14 mouse cellular contexts compared by ENCODE assay signal in genomic region chr7:28578543-28579053, GRCm38 (mm10). TPM values are rescaled to one million over a fixed set of nuclear protein-coding genes. Genes with fewer than 3 reads are reported as not detected.
DNase-seq lines count a peak whose midpoint lies in the region; ATAC-seq and TF ChIP-seq lines count a peak whose summit lies in the region.
"Had no signal": no experiment of that assay in that cellular context is flagged by ENCODE, and none has a peak within 500 bp of the region (broad histone marks: within the 10 kb centered on the region; RNA-seq: fewer than 3 reads in every experiment).

No protein-coding gene starts in this region.

- TF ChIP-seq CTCF in hindbrain, postnatal 0 days (IDR thresholded peaks at IDR 0.05; ENCODE audit: low read depth), result no peak
- TF ChIP-seq CTCF in lung, postnatal 0 days (IDR thresholded peaks at IDR 0.05), result no peak

- H3K4me2 ChIP-seq in hindbrain, postnatal 0 days (ENCODE audit: low read depth, low read length), result no peak overlapping the region
- no peak overlapping the region for H3K4me2 ChIP-seq in lung, postnatal 0 days (replicated peaks; ENCODE audit: low read depth, low read length)
- no peak overlapping the region for H3K4me2 ChIP-seq in intestine, embryonic 14.5 days (ENCODE audit: low read length)
- H3K4me2 ChIP-seq: neural tube, embryonic 12.5 days had no signal

- peaks cover 33% of the 10 kb centered on the region for H3K36me3 ChIP-seq in hindbrain, embryonic 10.5 days
- no peaks in the 10 kb centered on the region for H3K36me3 ChIP-seq in hindbrain, postnatal 0 days (ENCODE audit: insufficient read depth, low read length)
- 0 out of 2 replicates have a peak, but pooled peaks cover 5% of the 10 kb centered on the region for H3K36me3 ChIP-seq in lung, postnatal 0 days (ENCODE audit: insufficient read depth, low read length)
- no peaks in the 10 kb centered on the region for H3K36me3 ChIP-seq in intestine, embryonic 14.5 days (ENCODE audit: control insufficient read depth, insufficient read depth, low read length)
- H3K36me3 ChIP-seq: neural tube, embryonic 12.5 days had no signal

- no peak for TF ChIP-seq EP300 in lung, postnatal 0 days (IDR thresholded peaks at IDR 0.05)

- no peak overlapping the region for H3K4me3 ChIP-seq in hindbrain, embryonic 10.5 days
- H3K4me3 ChIP-seq in hindbrain, postnatal 0 days (ENCODE audit: low read length), result no peak overlapping the region
- no peak overlapping the region for H3K4me3 ChIP-seq in lung, postnatal 0 days (ENCODE audit: low read depth, low read length)
- H3K4me3 ChIP-seq in intestine, embryonic 14.5 days (ENCODE audit: low read depth, low read length), result no peak overlapping the region
- H3K4me3 ChIP-seq: neural tube, embryonic 12.5 days had no signal

- WGBS in hindbrain, embryonic 10.5 days, result 78% methylated on average over 5 of the region's 5 CpGs
- 78% methylated on average over 5 of the region's 5 CpGs for WGBS in hindbrain, postnatal 0 days
- WGBS in lung, postnatal 0 days, result 65% methylated on average over 5 of the region's 5 CpGs
- 69% methylated on average over 5 of the region's 5 CpGs for whole genome bisulfite sequencing in intestine, embryonic 14.5 days

- H3K9ac ChIP-seq in hindbrain, postnatal 0 days (replicated peaks; ENCODE audit: low read length), result no peak overlapping the region
- no peak overlapping the region for H3K9ac ChIP-seq in lung, postnatal 0 days (replicated peaks; ENCODE audit: low read depth)
- H3K9ac ChIP-seq in intestine, embryonic 14.5 days (ENCODE audit: low read length), result no peak overlapping the region
- H3K9ac ChIP-seq: neural tube, embryonic 12.5 days had no signal

- H3K27me3 ChIP-seq in hindbrain, embryonic 10.5 days (ENCODE audit: insufficient read depth, poor library complexity, severe bottlenecking), result no peaks in the 10 kb centered on the region
- H3K27me3 ChIP-seq in hindbrain, postnatal 0 days (ENCODE audit: insufficient read depth, low read length), result no peaks in the 10 kb centered on the region
- H3K27me3 ChIP-seq in lung, postnatal 0 days (replicated peaks; ENCODE audit: insufficient read depth, low read length), result no peaks in the 10 kb centered on the region
- H3K27me3 ChIP-seq in intestine, embryonic 14.5 days (replicated peaks; ENCODE audit: control insufficient read depth, insufficient read depth, low read length), result no peaks in the 10 kb centered on the region
- H3K27me3 ChIP-seq: neural tube, embryonic 12.5 days had no signal

- no peak for DNase-seq in hindbrain, embryonic 10.5 days (ENCODE audit: low spot score)
- DNase-seq in hindbrain, postnatal 0 days (ENCODE audit: low spot score), result no peak
- no peak for DNase-seq in lung, postnatal 0 days (ENCODE audit: low spot score)
- no peak for DNase-seq in lung, adult 18-20 months
- DNase-seq in intestine, embryonic 14.5 days (ENCODE audit: low spot score), result no peak
- DNase-seq in left cerebral cortex, adult 11 months (ENCODE audit: low spot score), result no peak
- DNase-seq in urinary bladder, postnatal 25 days (ENCODE audit: low spot score), result no peak
- DNase-seq: heart, adult 18-20 months; midbrain, embryonic 14.5 days; thymus, postnatal 4 days had no signal

- no peaks in the 10 kb centered on the region for H3K9me3 ChIP-seq in hindbrain, embryonic 10.5 days
- H3K9me3 ChIP-seq in hindbrain, postnatal 0 days (ENCODE audit: low read length), result no peaks in the 10 kb centered on the region
- no peaks in the 10 kb centered on the region for H3K9me3 ChIP-seq in lung, postnatal 0 days (ENCODE audit: low read length)
- H3K9me3 ChIP-seq in intestine, embryonic 14.5 days (ENCODE audit: control insufficient read depth, low read length), result no peaks in the 10 kb centered on the region
- H3K9me3 ChIP-seq: neural tube, embryonic 12.5 days had no signal

- H3K4me1 ChIP-seq in hindbrain, embryonic 10.5 days (replicated peaks), result peaks cover 64% of the 10 kb centered on the region
- H3K4me1 ChIP-seq in hindbrain, postnatal 0 days (ENCODE audit: insufficient read depth, low read length), result peaks cover 18% of the 10 kb centered on the region; the same call in 1 of the 2 replicates
- H3K4me1 ChIP-seq in lung, postnatal 0 days (ENCODE audit: insufficient read depth, low read depth, low read length), result peaks cover 42% of the 10 kb centered on the region; the same call in 1 of the 2 replicates
- H3K4me1 ChIP-seq in intestine, embryonic 14.5 days (replicated peaks; ENCODE audit: control insufficient read depth, insufficient read depth, low read length), result peaks cover 30% of the 10 kb centered on the region

- ATAC-seq in hindbrain, postnatal 0 days, result no peak
- ATAC-seq in lung, postnatal 0 days, result no peak
- ATAC-seq in intestine, embryonic 14.5 days (replicated peaks; ENCODE audit: low FRiP score, low TSS enrichment, low read depth), result no peak

- H3K27ac ChIP-seq in hindbrain, embryonic 10.5 days, result peak overlapping the region; percentile 78; the same call in 1 of the 2 replicates
- no peak overlapping the region for H3K27ac ChIP-seq in hindbrain, postnatal 0 days
- H3K27ac ChIP-seq in lung, postnatal 0 days (ENCODE audit: low read length), result peak overlapping the region; percentile 93
- peak overlapping the region; percentile 68 for H3K27ac ChIP-seq in intestine, embryonic 14.5 days (ENCODE audit: low read depth)
- H3K27ac ChIP-seq: neural tube, embryonic 12.5 days had no signal

RNA-seq across cellular contexts. Expression of gene Samd4b, which starts 19.3 kb away (rescaled TPM):
- polyA plus RNA-seq in hindbrain, embryonic 10.5 days (2016; fragmentation: Nextera tagmentation; extraction: Ambion mirVana), result 34.0 and 44.0 TPM in 2 replicates
- 58.8 and 60.5 TPM in 2 replicates for total RNA-seq in hindbrain, postnatal 0 days (2014; rRNA removed)
- polyA plus RNA-seq in hindbrain, postnatal 0 days (2015; fragmentation: Nextera tagmentation; extraction: Ambion mirVana), result 17.7 and 19.7 TPM in 2 replicates
- 12.9 and 13.4 TPM in 2 replicates for polyA plus RNA-seq in lung, postnatal 0 days (2015; fragmentation: Nextera tagmentation; extraction: Ambion mirVana)
- polyA plus RNA-seq in intestine, embryonic 14.5 days (2014; fragmentation: Nextera tagmentation; extraction: Ambion mirVana), result 26.7 and 27.7 TPM in 2 replicates

RNA-seq across cellular contexts. Expression of gene Pak4, which starts 19.4 kb away (rescaled TPM):
- 51.8 and 66.0 TPM in 2 replicates for polyA plus RNA-seq in hindbrain, embryonic 10.5 days (2016; fragmentation: Nextera tagmentation; extraction: Ambion mirVana)
- total RNA-seq in hindbrain, postnatal 0 days (2014; rRNA removed), result 14.8 and 20.3 TPM in 2 replicates
- 13.2 and 14.0 TPM in 2 replicates for polyA plus RNA-seq in hindbrain, postnatal 0 days (2015; fragmentation: Nextera tagmentation; extraction: Ambion mirVana)
- 36.3 and 38.2 TPM in 2 replicates for polyA plus RNA-seq in lung, postnatal 0 days (2015; fragmentation: Nextera tagmentation; extraction: Ambion mirVana)
- 50.2 and 50.8 TPM in 2 replicates for polyA plus RNA-seq in intestine, embryonic 14.5 days (2014; fragmentation: Nextera tagmentation; extraction: Ambion mirVana)

RNA-seq across cellular contexts. Expression of gene Nccrp1, which starts 31.5 kb away (rescaled TPM):
- polyA plus RNA-seq in hindbrain, embryonic 10.5 days (2016; fragmentation: Nextera tagmentation; extraction: Ambion mirVana), result 0.10 TPM in 1 of 2 replicates, not detected in the other
- total RNA-seq in hindbrain, postnatal 0 days (2014; rRNA removed), result not detected in 2 replicates
- 0.34 TPM in 2 replicates for polyA plus RNA-seq in hindbrain, postnatal 0 days (2015; fragmentation: Nextera tagmentation; extraction: Ambion mirVana)
- not detected in 2 replicates for polyA plus RNA-seq in lung, postnatal 0 days (2015; fragmentation: Nextera tagmentation; extraction: Ambion mirVana)
- polyA plus RNA-seq in intestine, embryonic 14.5 days (2014; fragmentation: Nextera tagmentation; extraction: Ambion mirVana), result not detected in 2 replicates
- total RNA-seq: heart, adult 18-20 months; MEL had no signal
- polyA plus RNA-seq: limb, embryonic 14.5 days; neural tube, embryonic 12.5 days had no signal

RNA-seq across cellular contexts. Expression of gene Sycn, which starts 37.9 kb away (rescaled TPM):
- polyA plus RNA-seq in hindbrain, embryonic 10.5 days (2016; fragmentation: Nextera tagmentation; extraction: Ambion mirVana), result not detected in 2 replicates
- total RNA-seq in hindbrain, postnatal 0 days (2014; rRNA removed), result not detected in 2 replicates
- polyA plus RNA-seq in hindbrain, postnatal 0 days (2015; fragmentation: Nextera tagmentation; extraction: Ambion mirVana), result not detected in 2 replicates
- not detected in 2 replicates for polyA plus RNA-seq in lung, postnatal 0 days (2015; fragmentation: Nextera tagmentation; extraction: Ambion mirVana)
- 15.7 and 17.9 TPM in 2 replicates for polyA plus RNA-seq in intestine, embryonic 14.5 days (2014; fragmentation: Nextera tagmentation; extraction: Ambion mirVana)
- total RNA-seq: heart, adult 18-20 months; layer of hippocampus, postnatal 10 days; MEL had no signal
- polyA plus RNA-seq: midbrain, embryonic 14.5 days; neural tube, embryonic 12.5 days had no signal

RNA-seq across cellular contexts. Expression of gene Acp7, which starts 52.5 kb away (rescaled TPM):
- not detected in 2 replicates for polyA plus RNA-seq in hindbrain, embryonic 10.5 days (2016; fragmentation: Nextera tagmentation; extraction: Ambion mirVana)
- 0.25 and 1.2 TPM in 2 replicates for total RNA-seq in hindbrain, postnatal 0 days (2014; rRNA removed)
- polyA plus RNA-seq in hindbrain, postnatal 0 days (2015; fragmentation: Nextera tagmentation; extraction: Ambion mirVana), result 0.28 and 0.56 TPM in 2 replicates
- polyA plus RNA-seq in lung, postnatal 0 days (2015; fragmentation: Nextera tagmentation; extraction: Ambion mirVana), result not detected in 2 replicates
- polyA plus RNA-seq in intestine, embryonic 14.5 days (2014; fragmentation: Nextera tagmentation; extraction: Ambion mirVana), result not detected in 2 replicates
- total RNA-seq: heart, adult 18-20 months; MEL had no signal
- polyA plus RNA-seq: midbrain, embryonic 14.5 days; neural tube, embryonic 12.5 days had no signal
